Mouse (Mus musculus) CD4-positive naive resting alpha-beta T cell, adult 57 days (primary cell): ENCODE measurements around the gene Upk3b. TPM values are rescaled to one million over a fixed set of nuclear protein-coding genes. Genes with fewer than 3 reads are reported as not detected.

ENCODE experiments used
- total RNA-seq: library from RNA; stranded (reverse); gene quantifications from one replicate; pipeline ENCODE4 v1.2.4, GENCODE M21; 2023

The Upk3b gene
- total RNA-seq, result 4.7 TPM

GRCm38 (mm10) chr5:136038258-136039214, at the start of gene Upk3b:
Upk3b (plus strand) TSS chr5:136038496.

GRCm38 (mm10) chr5:135994725-135995687, 43.3 kb upstream of the Upk3b start, which contains the start of gene Dtx2:
Dtx2 (plus strand) TSS chr5:135994800.

GRCm38 (mm10) chr5:136054301-136055077, 16.2 kb downstream of the Upk3b start, which contains the start of gene Upk3bl:
Upk3bl (plus strand) TSS chr5:136054492.

GRCm38 (mm10) chr5:136083669-136084107, 45.4 kb downstream of the Upk3b start, which contains the start of gene Rasa4:
Rasa4 (plus strand) TSS chr5:136083916.

Other genes starting within 250 kb of the Upk3b start
- not detected for gene Srrm3, start 231.6 kb upstream of the Upk3b start, total RNA-seq
- gene Hspb1, start 150.6 kb upstream of the Upk3b start, total RNA-seq, result 6.5 TPM
- 64.6 TPM for gene Ywhag, start 103.9 kb upstream of the Upk3b start, total RNA-seq
- gene Ssc4d, start 64.0 kb upstream of the Upk3b start, total RNA-seq, result not detected
- gene Zp3, start 58.4 kb upstream of the Upk3b start, total RNA-seq, result not detected
- 31.4 TPM for gene Dtx2, start 43.7 kb upstream of the Upk3b start, total RNA-seq
- not detected for gene Upk3bl, start 16.0 kb downstream of the Upk3b start, total RNA-seq
- gene Rasa4, start 45.4 kb downstream of the Upk3b start, total RNA-seq, result 5.8 TPM
- gene Polr2j, start 78.1 kb downstream of the Upk3b start, total RNA-seq, result 62.0 TPM
- 42.5 TPM for gene Lrwd1, start 97.6 kb downstream of the Upk3b start, total RNA-seq
- 28.5 TPM for gene Alkbh4, start 97.7 kb downstream of the Upk3b start, total RNA-seq
- 207 TPM for gene Orai2, start 132.2 kb downstream of the Upk3b start, total RNA-seq
- gene Prkrip1, start 160.5 kb downstream of the Upk3b start, total RNA-seq, result 30.5 TPM
- 0.56 TPM for gene Sh2b2, start 208.1 kb downstream of the Upk3b start, total RNA-seq